Mouse (Mus musculus) liver, embryonic 16.5 days (tissue): ENCODE results near the gene Nxpe2. TPM values are rescaled to one million over a fixed set of nuclear protein-coding genes. Genes with fewer than 3 reads are reported as not detected.
"Not testable (repeated sequence)": the region's sequence is repeated elsewhere in the genome, so short reads cannot be mapped to it uniquely, and the experiment has no call there.

Experiments used
- ATAC-seq: fragments of 200-750 bp; cut with Nextera tagmentation; 2 replicates; pipeline ENCODE4 v1.8.0; 2017; ENCODE audit warnings: low read depth, mild to moderate bottlenecking, moderate number of reproducible peaks, moderate library complexity
- H3K27ac ChIP-seq: fragments of 300-500 bp; sonication (generic); 2 replicates; pipeline ENCODE4 v1.5.1; 2014; ENCODE audit warnings: mild to moderate bottlenecking, low read length
- H3K27me3 ChIP-seq: fragments of 300-500 bp; sonication (generic); 2 replicates; pipeline ENCODE4 v1.6.1; 2014; ENCODE audit warnings: low read depth, low read length, mixed read lengths; ENCODE audit not compliant: control insufficient read depth, insufficient read depth
- H3K36me3 ChIP-seq: fragments of 300-500 bp; sonication (generic); 2 replicates; pipeline ENCODE4 v1.6.1; 2014; ENCODE audit warnings: mild to moderate bottlenecking; ENCODE audit not compliant: control insufficient read depth, insufficient read depth
- H3K4me1 ChIP-seq: fragments of 300-500 bp; sonication (generic); 2 replicates; pipeline ENCODE4 v1.6.1; 2014; ENCODE audit warnings: low read depth, low read length, mixed read lengths; ENCODE audit not compliant: control insufficient read depth
- H3K4me2 ChIP-seq: fragments of 300-500 bp; sonication (generic); 2 replicates; pipeline ENCODE4 v1.6.1; 2014; ENCODE audit warnings: low read depth, low read length, mixed read lengths
- H3K4me3 ChIP-seq: fragments of 300-500 bp; sonication (generic); 2 replicates; pipeline ENCODE4 v1.5.1; 2014; ENCODE audit warnings: low read depth, mild to moderate bottlenecking, low read length
- H3K9ac ChIP-seq: fragments of 300-500 bp; sonication (generic); 2 replicates; pipeline ENCODE4 v1.6.1; 2014; ENCODE audit warnings: low read depth, low read length
- H3K9me3 ChIP-seq: fragments of 300-500 bp; sonication (generic); replicated peaks from 2 replicates; pipeline ENCODE4 v1.6.1; 2016; ENCODE audit warnings: low read length; ENCODE audit not compliant: control insufficient read depth
- WGBS: fragments of 180-500 bp; shearing (Covaris S2); extraction: QIAGEN DNeasy Blood & Tissue Kit; methylation state at CpG from one replicate; pipeline ENCODE4 v1.1.7; 2014; ENCODE audit not compliant: insufficient replicate concordance; 5-methylcytosine and 5-hydroxymethylcytosine counted together
- polyA plus RNA-seq: library from polyadenylated mRNA; unstranded; fragments of >200 nt; fragmentation: Nextera tagmentation; extraction: Ambion mirVana; gene quantifications from 2 replicates; pipeline ENCODE4 v1.2.1, GENCODE M21; 2015

Gene Nxpe2
- polyA plus RNA-seq, 1 experiment from 2014 or later: 120 TPM

DNA sequence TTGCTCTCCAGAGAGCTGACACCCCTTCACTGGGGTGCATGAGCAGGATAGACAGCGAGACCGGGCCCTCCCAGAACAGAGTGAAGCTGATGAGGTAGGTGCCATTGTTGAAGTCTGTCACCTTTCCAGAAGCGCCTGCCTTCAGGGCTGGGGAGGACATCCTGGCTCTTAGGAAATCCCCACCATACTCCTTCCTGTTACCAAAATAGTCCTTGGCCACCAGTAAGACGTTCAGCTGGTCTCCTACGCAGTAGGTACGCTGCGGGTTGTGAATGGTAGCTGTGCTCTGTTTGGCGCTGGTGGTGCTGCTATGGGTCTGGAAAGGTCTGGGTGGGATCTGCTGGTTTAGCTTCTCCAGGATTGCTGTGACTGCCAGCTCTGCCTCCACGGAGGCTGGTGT lies 26.9 kb downstream of the Nxpe2 start:
- Histone ChIP-seq H3K9ac (no peak overlapping the region), H3K27me3 (no peaks in the 10 kb centered on the region), H3K4me1 (no peaks in the 10 kb centered on the region), H3K4me3 (no peak overlapping the region), H3K36me3 (peaks cover 81% of the 10 kb centered on the region), H3K9me3 (no peaks in the 10 kb centered on the region), H3K4me2 (no peak overlapping the region), H3K27ac (no peak overlapping the region)
- 81% methylated on average over 9 of the region's 9 CpGs for WGBS
- ATAC-seq: no peak

DNA sequence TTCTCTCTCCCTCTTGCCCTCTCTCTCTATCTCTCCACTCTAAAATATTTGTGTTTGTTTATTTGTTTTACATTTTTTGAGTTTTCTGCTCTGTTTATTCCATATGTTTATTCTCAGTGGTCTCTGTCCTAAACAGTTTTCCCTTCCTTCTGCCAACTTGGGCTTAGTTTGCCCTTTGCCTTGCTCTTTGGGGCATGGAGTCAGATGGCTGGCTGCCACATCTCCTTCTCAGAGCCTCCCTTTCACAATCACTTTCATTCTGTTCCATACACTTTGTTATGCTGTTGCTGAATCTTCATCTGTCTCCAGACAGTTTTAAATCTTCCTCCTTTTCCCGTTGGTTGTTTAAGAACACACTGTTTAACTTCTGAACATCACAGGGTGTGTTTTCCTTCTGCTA lies 37.4 kb downstream of the Nxpe2 start:
- WGBS: 76% methylated on average over 1 of the region's 1 CpGs
- Histone ChIP-seq H3K36me3 (peaks cover 16% of the 10 kb centered on the region), H3K27ac (no peak overlapping the region), H3K4me3 (no peak overlapping the region), H3K4me2 (no peak overlapping the region), H3K4me1 (no peaks in the 10 kb centered on the region), H3K9ac (no peak overlapping the region), H3K27me3 (no peaks in the 10 kb centered on the region), H3K9me3 (no peaks in the 10 kb centered on the region)
- ATAC-seq: no peak

DNA sequence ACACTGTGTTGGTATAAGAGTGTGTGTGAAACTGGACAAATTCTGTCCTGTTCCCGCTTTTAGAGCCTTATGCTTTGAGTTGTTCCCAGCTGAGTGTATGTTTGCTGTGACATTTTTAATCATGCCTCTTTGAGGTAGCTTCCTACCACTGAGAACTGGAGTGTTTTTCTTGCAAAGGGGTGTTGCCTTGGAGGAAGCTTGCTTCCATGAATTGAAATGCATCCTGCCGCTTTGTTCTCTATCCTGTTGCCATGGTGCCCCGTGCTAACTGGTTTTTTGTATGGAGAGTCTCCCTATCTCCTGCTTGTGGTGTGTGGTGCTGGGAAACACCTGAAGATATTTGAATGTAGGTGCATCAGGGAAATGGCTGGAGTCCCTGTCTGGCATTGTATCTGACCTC lies 39.1 kb downstream of the Nxpe2 start:
- Histone ChIP-seq H3K4me1 (no peaks in the 10 kb centered on the region), H3K4me2 (no peak overlapping the region), H3K27ac (no peak overlapping the region), H3K9ac (no peak overlapping the region), H3K4me3 (no peak overlapping the region), H3K9me3 (no peaks in the 10 kb centered on the region), H3K27me3 (no peaks in the 10 kb centered on the region), H3K36me3 (peaks cover 6% of the 10 kb centered on the region)
- ATAC-seq: no peak
- 51% methylated on average over 3 of the region's 3 CpGs for WGBS

DNA sequence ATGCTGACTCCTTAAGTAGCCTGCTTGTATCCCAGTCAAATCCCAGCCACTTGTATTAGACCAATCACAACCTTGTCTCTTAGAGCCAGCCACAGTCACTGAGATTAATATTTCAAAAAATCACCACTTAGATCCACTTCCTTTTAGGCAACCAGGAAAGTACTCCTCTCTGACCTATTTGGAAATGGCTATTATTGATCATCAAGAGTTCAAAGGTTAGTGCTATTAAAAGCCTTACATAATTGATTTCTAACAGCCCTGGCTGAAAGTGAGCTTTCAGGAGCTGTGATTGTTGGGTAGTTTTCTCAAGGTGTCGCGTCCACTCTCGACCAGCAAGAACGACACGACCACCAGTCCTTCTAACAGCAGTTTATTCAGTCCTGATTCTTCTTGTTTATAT lies 42.0 kb downstream of the Nxpe2 start:
- no peak for ATAC-seq
- H3K4me2 ChIP-seq: no peak overlapping the region
- H3K9me3 ChIP-seq: no peaks in the 10 kb centered on the region
- no peak overlapping the region for H3K4me3 ChIP-seq
- WGBS: 80% methylated on average over 5 of the region's 5 CpGs
- H3K27me3 ChIP-seq: no peaks in the 10 kb centered on the region
- H3K36me3 ChIP-seq: no peaks in the 10 kb centered on the region
- H3K9ac ChIP-seq: no peak overlapping the region
- no peak overlapping the region for H3K27ac ChIP-seq
- H3K4me1 ChIP-seq: no peaks in the 10 kb centered on the region

GRCm38 (mm10) chr9:48303564-48303963 lies 49.7 kb downstream of the Nxpe2 start:
- not testable (repeated sequence) for H3K4me3 ChIP-seq, ATAC-seq, H3K4me2 ChIP-seq, H3K9ac ChIP-seq, H3K27me3 ChIP-seq, H3K27ac ChIP-seq, H3K9me3 ChIP-seq, H3K4me1 ChIP-seq, H3K36me3 ChIP-seq
- 61% methylated on average over 5 of the region's 5 CpGs for WGBS

DNA sequence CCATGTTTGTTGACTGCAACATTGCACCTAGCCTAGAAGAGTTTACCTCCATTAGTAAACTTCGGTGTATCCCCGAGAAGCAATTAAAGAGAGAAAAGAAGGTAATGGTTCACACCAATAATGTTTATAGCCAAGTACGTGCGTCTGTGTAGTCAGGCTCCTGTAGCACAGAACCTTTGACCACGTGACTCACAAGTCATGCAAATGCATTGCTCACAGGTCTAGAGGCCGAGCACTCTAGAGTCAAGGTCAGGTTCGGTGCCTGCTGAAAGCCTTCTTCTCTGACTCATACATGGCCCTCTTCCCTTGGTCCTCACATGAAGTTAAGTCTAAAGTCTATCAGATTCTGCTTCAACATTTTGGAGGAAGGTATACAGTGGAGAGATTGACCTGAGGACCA lies 54.3 kb downstream of the Nxpe2 start:
- no peaks in the 10 kb centered on the region for H3K9me3 ChIP-seq
- no peak overlapping the region for H3K4me3 ChIP-seq
- no peak overlapping the region for H3K27ac ChIP-seq
- H3K4me2 ChIP-seq: no peak overlapping the region
- no peak for ATAC-seq
- no peaks in the 10 kb centered on the region for H3K4me1 ChIP-seq
- no peak overlapping the region for H3K9ac ChIP-seq
- H3K27me3 ChIP-seq: no peaks in the 10 kb centered on the region
- no peaks in the 10 kb centered on the region for H3K36me3 ChIP-seq
- 64% methylated on average over 7 of the region's 7 CpGs for WGBS

GRCm38 (mm10) chr9:48294754-48295153 lies 58.5 kb downstream of the Nxpe2 start:
- Histone ChIP-seq H3K36me3 (no peaks in the 10 kb centered on the region), H3K27me3 (no peaks in the 10 kb centered on the region), H3K4me1 (no peaks in the 10 kb centered on the region), H3K9me3 (no peaks in the 10 kb centered on the region), H3K4me3 (no peak overlapping the region), H3K9ac (no peak overlapping the region), H3K27ac (no peak overlapping the region), H3K4me2 (no peak overlapping the region)
- 39% methylated on average over 2 of the region's 2 CpGs for WGBS
- no peak for ATAC-seq

GRCm38 (mm10) chr9:48290281-48290680 lies 63.0 kb downstream of the Nxpe2 start:
- Histone ChIP-seq H3K27ac (no peak overlapping the region), H3K4me2 (no peak overlapping the region), H3K27me3 (no peaks in the 10 kb centered on the region), H3K4me1 (no peaks in the 10 kb centered on the region), H3K36me3 (no peaks in the 10 kb centered on the region), H3K9me3 (no peaks in the 10 kb centered on the region), H3K4me3 (no peak overlapping the region), H3K9ac (no peak overlapping the region)
- no peak for ATAC-seq
- 69% methylated on average over 1 of the region's 1 CpGs for WGBS

DNA sequence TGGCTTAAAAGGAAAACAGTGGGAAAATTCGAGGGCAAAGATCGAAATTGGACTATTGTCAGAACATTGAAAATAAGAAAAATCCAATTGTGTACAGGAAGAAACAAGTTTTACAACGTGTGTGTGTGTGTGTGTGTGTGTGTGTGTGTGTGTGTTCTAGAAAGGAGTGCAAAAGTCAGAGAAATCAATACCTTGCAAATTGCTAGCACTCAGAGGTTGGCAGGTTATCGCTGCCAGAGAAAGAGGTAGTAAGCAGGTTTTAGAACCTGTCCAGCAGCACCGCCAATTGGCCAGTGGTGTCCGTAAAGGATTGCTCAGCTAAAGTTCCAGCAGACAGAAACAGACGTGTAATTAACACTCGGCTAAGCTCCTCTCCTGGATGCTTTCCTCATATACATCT lies 69.0 kb downstream of the Nxpe2 start:
- H3K9me3 ChIP-seq: no peaks in the 10 kb centered on the region
- WGBS: 61% methylated on average over 8 of the region's 8 CpGs
- no peak overlapping the region for H3K4me2 ChIP-seq
- H3K27me3 ChIP-seq: no peaks in the 10 kb centered on the region
- no peak overlapping the region for H3K27ac ChIP-seq
- no peaks in the 10 kb centered on the region for H3K4me1 ChIP-seq
- no peak for ATAC-seq
- no peaks in the 10 kb centered on the region for H3K36me3 ChIP-seq
- H3K9ac ChIP-seq: no peak overlapping the region
- H3K4me3 ChIP-seq: no peak overlapping the region

GRCm38 (mm10) chr9:48276831-48277230 lies 76.4 kb downstream of the Nxpe2 start:
- H3K4me1 ChIP-seq: no peaks in the 10 kb centered on the region
- no peaks in the 10 kb centered on the region for H3K9me3 ChIP-seq
- WGBS: 70% methylated on average over 15 of the region's 15 CpGs
- H3K4me3 ChIP-seq: no peak overlapping the region
- no peak for ATAC-seq
- no peaks in the 10 kb centered on the region for H3K36me3 ChIP-seq
- H3K27me3 ChIP-seq: no peaks in the 10 kb centered on the region
- H3K27ac ChIP-seq: no peak overlapping the region
- no peak overlapping the region for H3K9ac ChIP-seq
- no peak overlapping the region for H3K4me2 ChIP-seq
